ENCODE assay signal across 8 mouse cellular contexts in genomic region chr10:63582608-63583007, GRCm38 (mm10).
DNase-seq lines count a peak whose midpoint lies in the region; ATAC-seq and TF ChIP-seq lines count a peak whose summit lies in the region.

No protein-coding gene starts in this region.

- ATAC-seq in kidney, embryonic 15.5 days (replicated peaks; ENCODE audit: low FRiP score): peak; percentile 87

- H3K9ac ChIP-seq in kidney, embryonic 15.5 days: no peak overlapping the region

- no peaks in the 10 kb centered on the region for H3K36me3 ChIP-seq in kidney, embryonic 15.5 days
- H3K36me3 ChIP-seq in splenic B cell, adult 2 months (ENCODE audit: control insufficient read depth, insufficient read depth, low read length, poor library complexity, severe bottlenecking): no peaks in the 10 kb centered on the region

- H3K4me2 ChIP-seq in kidney, embryonic 15.5 days: no peak overlapping the region

- no peak overlapping the region for H3K4me3 ChIP-seq in embryonic fibroblast, embryonic 13.5 days (ENCODE audit: insufficient read depth, low read length)
- no peak overlapping the region for H3K4me3 ChIP-seq in kidney, embryonic 15.5 days (replicated peaks)

- H3K9me3 ChIP-seq in kidney, embryonic 15.5 days (replicated peaks): no peaks in the 10 kb centered on the region

- TF ChIP-seq CTCF in embryonic fibroblast, embryonic 13.5 days (IDR thresholded peaks at IDR 0.05; ENCODE audit: borderline replicate concordance, insufficient read depth, low read length): peak; percentile 65; the same call in 1 of the 2 replicates

- H3K27ac ChIP-seq in embryonic fibroblast, embryonic 13.5 days (ENCODE audit: insufficient read depth, low read length): no peak overlapping the region
- no peak overlapping the region for H3K27ac ChIP-seq in kidney, embryonic 15.5 days

- peak; percentile 59 to 60 for DNase-seq in B cell, adult 2 months
- DNase-seq in brain, adult 2 months (ENCODE audit: low read depth, low spot score): peak; percentile 89
- DNase-seq in heart, adult 9 months (ENCODE audit: low spot score in 2 of 2): peak; percentile 24 to 73
- peak; percentile 66 for DNase-seq in liver
- peak; percentile 61 for DNase-seq in naive thymus-derived CD4-positive, alpha-beta T cell, adult 2 months (ENCODE audit: low read depth)
- peak; percentile 59 for DNase-seq in splenic B cell, adult 2 months (ENCODE audit: low read depth, low spot score)

- no peaks in the 10 kb centered on the region for H3K4me1 ChIP-seq in embryonic fibroblast, embryonic 13.5 days (ENCODE audit: control insufficient read depth, insufficient read depth, low read length)
- no peaks in the 10 kb centered on the region for H3K4me1 ChIP-seq in kidney, embryonic 15.5 days

- 9% methylated on average over 14 of the region's 14 CpGs for WGBS in kidney, embryonic 15.5 days

- TF ChIP-seq POLR2A in embryonic fibroblast, embryonic 13.5 days (IDR thresholded peaks at IDR 0.05; ENCODE audit: low read depth, low read length): no peak

- peaks cover 9% of the 10 kb centered on the region for H3K27me3 ChIP-seq in kidney, embryonic 15.5 days
- no peaks in the 10 kb centered on the region for H3K27me3 ChIP-seq in splenic B cell, adult 2 months (ENCODE audit: control insufficient read depth, insufficient read depth, low read length, poor library complexity, severe bottlenecking)
